Mouse (Mus musculus): ENCODE measurements around the gene Fxyd3. TPM values are rescaled to one million over a fixed set of nuclear protein-coding genes. Genes with fewer than 3 reads are reported as not detected.
A peak's percentile ranks its signal among the peaks of the same experiment; 100 is the strongest.

Gene Fxyd3
- total RNA-seq, 4 experiments from 2014 or later = 0.71 to 4.8 (median 1.6) TPM

GRCm38 (mm10) chr7:31098697-31099611 is 22.4 kb upstream of the Fxyd3 start:
- no peak for DNase-seq (ENCODE audit: low spot score)

- peak; percentile 92 for DNase-seq (ENCODE audit: low spot score)
Measured at GRCm38 (mm10) chr7:31097583-31098248, 21.2 kb upstream of the Fxyd3 start.

DNA sequence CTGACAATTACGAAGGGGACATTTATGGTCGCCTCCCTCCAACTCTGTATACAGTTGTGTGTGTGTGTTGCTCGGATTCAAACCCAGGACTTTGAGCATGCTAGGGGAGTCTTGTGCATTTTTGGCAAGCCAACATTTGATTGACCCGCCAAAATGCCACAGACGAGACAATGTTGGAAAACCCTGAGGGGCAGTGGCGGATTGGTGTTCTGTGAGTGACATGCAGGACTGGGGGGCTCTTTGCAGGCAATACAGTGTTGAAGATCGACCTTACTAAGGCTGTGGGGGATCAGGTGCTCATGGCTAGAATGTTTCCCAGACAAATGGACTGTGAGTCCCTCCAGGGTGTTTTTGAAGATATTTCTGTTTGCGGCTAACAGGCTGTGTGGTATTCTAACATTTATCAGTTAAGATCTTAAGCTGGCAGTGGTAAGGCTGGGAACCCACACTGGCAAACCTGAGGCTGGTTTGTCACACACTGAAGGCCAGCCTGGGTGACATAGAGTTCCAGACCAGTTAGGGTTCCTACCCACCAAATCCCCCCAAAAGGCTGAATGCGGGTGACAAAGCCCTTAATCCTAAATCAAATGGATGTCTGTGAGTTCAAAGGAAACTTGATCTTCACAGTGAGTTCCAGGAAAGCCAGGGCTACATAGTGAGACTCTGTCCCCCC is 20.5 kb upstream of the Fxyd3 start:
- DNase-seq (ENCODE audit: low spot score) = no peak

GRCm38 (mm10) chr7:31094774-31095501 is 18.4 kb upstream of the Fxyd3 start:
- no peak for DNase-seq (ENCODE audit: low spot score)

GRCm38 (mm10) chr7:31089721-31090120 is 13.2 kb upstream of the Fxyd3 start:
- DNase-seq (ENCODE audit: low spot score) = no peak

GRCm38 (mm10) chr7:31088206-31088605 is 11.7 kb upstream of the Fxyd3 start:
- no peak for DNase-seq (ENCODE audit: low spot score)

DNA sequence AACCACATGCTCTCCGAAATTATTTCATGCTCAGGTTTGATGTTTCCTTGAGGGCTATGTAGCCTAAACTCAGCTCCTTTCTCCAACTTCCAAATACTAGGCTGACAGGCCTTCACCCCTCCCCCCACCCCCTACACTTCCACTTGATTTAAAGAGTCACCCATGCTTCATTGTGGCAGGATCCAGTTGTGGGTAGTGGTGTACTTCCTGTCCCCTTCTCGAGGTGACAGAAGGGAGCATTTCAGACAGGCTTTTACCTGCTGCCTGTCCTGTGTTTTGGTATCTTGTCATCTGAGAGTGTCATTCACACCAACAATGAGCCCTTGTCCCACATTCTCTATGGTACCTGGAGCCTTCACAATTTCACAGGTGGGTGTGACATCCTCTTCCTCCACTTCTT is 10.8 kb upstream of the Fxyd3 start:
- DNase-seq (ENCODE audit: low spot score) = no peak

DNA sequence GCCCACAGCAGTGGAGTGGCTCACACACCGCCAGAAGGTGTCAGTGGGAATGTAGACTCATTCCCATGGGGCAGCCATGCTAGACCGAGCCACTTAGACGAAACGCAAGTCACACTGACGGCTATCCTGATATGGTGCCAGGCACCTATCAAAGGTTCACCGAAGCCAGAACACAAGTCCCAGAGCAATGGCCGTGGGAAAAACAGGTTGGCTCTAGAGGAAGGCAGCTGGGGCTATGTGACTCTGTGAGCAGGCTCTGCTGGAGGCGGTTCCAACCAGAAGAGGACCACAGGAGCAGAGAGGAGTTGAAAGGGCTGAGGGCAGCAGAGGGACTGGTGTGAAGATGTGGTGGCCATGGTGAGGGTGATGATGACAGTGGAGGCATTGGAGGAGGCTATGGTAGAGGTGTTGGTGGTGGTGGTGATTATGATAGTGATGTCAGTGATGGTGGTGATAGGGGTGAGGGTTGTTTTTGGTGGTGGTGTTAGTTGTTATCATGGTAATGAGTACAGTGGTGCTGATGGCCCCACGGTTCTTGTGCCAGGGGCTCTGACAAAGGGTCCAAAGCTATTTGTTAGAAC is 9.8 kb upstream of the Fxyd3 start:
- DNase-seq (ENCODE audit: low spot score) = no peak

GRCm38 (mm10) chr7:31085171-31085570 is 8.7 kb upstream of the Fxyd3 start:
- peak; percentile 70 for DNase-seq (ENCODE audit: low spot score)

DNA sequence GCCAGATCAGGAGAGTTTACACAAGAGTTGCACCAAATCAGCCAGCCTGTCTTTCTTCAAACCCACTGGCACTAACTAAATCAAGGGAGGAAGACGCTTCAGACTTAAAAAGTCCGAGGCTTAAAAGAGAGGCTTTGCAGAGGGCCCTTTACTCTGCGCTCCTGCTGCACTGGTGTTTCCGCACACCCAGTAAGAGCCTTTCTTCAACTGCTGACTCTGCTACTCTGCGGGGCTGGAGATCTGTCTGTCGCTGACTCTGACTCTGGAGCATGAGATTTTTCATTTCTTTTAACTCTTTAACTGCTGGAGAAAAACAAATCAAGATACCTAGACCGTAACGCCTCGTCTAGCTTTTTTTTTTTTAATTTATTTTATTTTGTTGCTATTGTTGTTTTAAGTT is 7.6 kb upstream of the Fxyd3 start:
- no peak for DNase-seq (ENCODE audit: low spot score)

DNA sequence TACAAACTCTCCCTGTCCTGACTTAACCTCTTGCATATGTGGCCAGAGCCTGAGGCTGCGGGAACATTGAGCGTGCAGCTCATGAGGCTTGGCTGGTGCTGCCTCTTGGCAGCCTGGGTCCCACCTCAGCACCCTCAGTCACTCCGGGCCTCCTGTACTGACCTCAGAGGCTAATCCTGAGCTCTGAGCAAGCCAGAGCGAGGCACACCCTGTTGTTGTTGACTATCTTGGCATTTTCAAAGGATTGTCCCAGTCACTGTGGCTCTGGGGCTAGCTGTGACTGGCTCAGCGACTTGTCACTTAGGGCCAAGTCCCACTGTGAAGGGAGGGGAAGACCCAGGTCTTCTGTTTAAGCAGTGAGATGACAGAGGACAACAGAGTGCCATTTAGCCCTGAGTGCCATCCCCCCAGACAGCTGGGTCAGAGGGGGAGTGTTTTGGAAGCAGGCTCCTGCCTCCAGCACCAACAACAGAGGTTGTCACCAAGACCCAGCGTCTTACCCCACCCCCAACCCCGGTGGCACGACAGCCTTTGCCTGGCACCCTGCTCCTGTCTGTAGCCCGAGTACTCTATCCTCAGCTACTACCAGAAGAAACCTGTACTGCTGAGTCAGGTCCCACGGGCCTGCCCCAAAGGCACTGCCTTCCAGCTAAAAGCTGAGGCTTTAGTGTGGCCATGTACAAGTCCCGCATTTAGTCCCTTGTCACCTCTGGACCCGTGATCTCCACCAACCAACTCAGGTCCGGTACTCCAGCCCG is 6.5 kb upstream of the Fxyd3 start:
- DNase-seq (ENCODE audit: low spot score) = peak; percentile 80

DNA sequence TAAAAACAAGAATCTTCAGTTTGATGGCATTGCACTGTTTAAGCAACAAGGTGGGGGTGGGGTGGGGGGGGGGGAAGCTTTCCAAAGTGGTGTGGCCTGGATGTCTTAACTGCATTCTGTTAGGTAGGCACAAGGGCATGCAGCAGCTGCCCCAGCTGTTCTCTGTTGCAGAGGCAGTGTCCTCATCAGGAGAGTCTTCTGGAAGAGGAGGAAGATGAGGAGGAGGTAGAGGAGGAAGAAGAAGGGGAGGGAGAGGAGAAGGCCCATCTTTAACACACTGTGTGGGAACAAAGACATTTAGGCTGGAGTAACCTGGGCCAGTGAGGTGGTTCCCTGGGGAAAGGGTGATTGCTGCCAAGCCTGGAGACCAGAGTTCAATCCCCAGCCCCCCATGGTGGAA is 5.6 kb upstream of the Fxyd3 start:
- DNase-seq (ENCODE audit: low spot score) = no peak

- DNase-seq (ENCODE audit: low spot score) = no peak
Measured at GRCm38 (mm10) chr7:31081106-31081505, 4.6 kb upstream of the Fxyd3 start.

DNA sequence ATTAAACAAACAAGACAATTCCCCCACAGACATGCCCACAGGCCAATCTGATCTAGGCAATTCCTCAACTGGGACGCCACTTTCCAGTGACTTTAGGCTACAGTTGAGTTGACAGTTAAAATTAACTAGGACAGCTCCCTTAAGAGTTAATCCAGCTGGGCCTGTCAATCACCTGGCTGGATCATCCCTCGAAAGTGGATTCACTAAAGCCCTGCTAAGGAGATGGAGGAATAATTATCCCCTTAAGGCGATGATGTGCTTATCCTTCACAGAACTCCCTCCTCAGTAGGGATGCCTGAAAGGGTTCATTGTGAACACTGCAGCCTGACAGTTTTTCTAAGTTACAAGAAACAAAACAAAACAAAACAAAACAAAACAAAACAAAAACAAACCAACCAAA is 4.1 kb upstream of the Fxyd3 start:
- DNase-seq (ENCODE audit: low spot score) = no peak

GRCm38 (mm10) chr7:31079670-31080069 is 3.2 kb upstream of the Fxyd3 start:
- no peak for DNase-seq (ENCODE audit: low spot score)

GRCm38 (mm10) chr7:31077885-31078445 is 1.5 kb upstream of the Fxyd3 start:
- peak; percentile 57 for DNase-seq (ENCODE audit: low spot score)

- no peak for DNase-seq (ENCODE audit: low spot score)
Measured at GRCm38 (mm10) chr7:31077470-31077869, 966 bp upstream of the Fxyd3 start.

DNA sequence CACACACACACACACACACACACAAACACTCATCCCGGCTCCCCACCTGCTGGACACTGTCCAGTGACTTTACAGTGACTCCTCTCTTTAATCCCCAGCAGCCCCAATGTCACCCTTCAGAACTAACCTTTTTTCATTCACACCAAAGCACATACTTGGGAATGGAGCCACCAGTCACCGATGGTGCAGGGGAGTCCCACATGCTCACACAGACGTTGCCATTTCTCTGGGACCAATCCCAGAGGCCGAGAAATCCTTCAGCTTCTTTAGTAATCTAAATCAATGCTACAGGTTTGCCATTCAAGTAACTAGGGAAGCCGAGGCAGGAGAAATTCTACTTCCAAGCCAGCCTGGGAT is 1.8 kb downstream of the Fxyd3 start:
- DNase-seq (ENCODE audit: low spot score) = no peak

DNA sequence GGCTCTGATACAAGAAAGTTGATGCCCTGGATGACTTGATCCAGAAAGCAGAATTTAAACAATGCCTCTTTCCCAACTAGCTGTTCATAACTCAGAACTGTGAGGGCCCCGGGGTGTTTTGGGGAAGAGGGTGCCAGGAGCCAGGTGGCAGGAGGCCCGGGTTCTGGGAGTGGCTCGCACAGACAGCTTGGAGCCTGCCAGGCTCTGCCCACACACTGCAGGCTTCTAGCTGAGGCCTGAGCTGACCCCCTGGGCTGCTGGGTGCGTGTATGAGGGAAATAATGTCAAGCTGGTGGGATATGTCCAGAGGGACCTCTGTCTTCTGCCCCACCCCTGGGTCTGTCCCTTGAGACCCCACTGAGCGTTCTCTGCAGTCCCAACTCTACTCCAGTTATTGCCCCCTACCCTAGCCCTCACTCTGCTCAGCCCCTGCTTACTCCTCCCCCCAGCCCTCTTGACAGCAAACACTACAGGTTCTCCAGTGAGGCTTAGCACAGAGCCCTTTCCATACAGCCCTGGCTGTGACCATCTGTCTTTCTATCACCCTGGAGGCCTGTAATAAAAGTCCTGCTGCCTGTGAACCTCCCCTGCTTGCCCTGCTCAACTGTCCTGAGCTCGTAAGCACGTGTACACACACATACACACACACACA is 2.3 kb downstream of the Fxyd3 start:
- no peak for DNase-seq (ENCODE audit: low spot score)

- DNase-seq (ENCODE audit: low spot score) = no peak
Measured at GRCm38 (mm10) chr7:31073546-31073945, 3.0 kb downstream of the Fxyd3 start.
